Mouse (Mus musculus) gonadal fat pad, adult 2 months (tissue): ENCODE measurements around the gene Gucy2e. TPM values are rescaled to one million over a fixed set of nuclear protein-coding genes. Genes with fewer than 3 reads are reported as not detected.

Experiments
- DNase-seq: peaks from one replicate; pipeline ENCODE4 v3.0.0-alpha.2; 2012; ENCODE audit warnings: low read depth
- polyA plus RNA-seq: library from polyadenylated mRNA; depleted of rRNA; stranded (reverse); fragments of >200 nt; gene quantifications from 2 replicates; pipeline ENCODE4 v1.2.3, GENCODE M21; 2012; rRNA removed

Gucy2e gene
- polyA plus RNA-seq, 1 experiment = 0.04 TPM

GRCm38 (mm10) chr11:69174722-69175121 is 62.1 kb downstream of the Gucy2e start:
- DNase-seq = no peak

GRCm38 (mm10) chr11:69172606-69173005 is 64.2 kb downstream of the Gucy2e start:
- no peak for DNase-seq

GRCm38 (mm10) chr11:69171626-69172025 is 65.2 kb downstream of the Gucy2e start:
- DNase-seq = no peak

- DNase-seq = no peak
Measured at GRCm38 (mm10) chr11:69169313-69169712, 67.5 kb downstream of the Gucy2e start.

Other genes starting within 250 kb of the Gucy2e start
- 16.2 and 17.7 TPM in 2 replicates for gene Pfas, start 228.6 kb downstream of the Gucy2e start, polyA plus RNA-seq
- 38.6 and 39.8 TPM in 2 replicates for gene Ctc1, start 221.1 kb downstream of the Gucy2e start, polyA plus RNA-seq
- gene Aurkb, start 191.4 kb downstream of the Gucy2e start, polyA plus RNA-seq = 3.1 and 5.1 TPM in 2 replicates
- gene Borcs6, start 177.3 kb downstream of the Gucy2e start, polyA plus RNA-seq = 18.4 and 23.5 TPM in 2 replicates
- 33.2 and 40.1 TPM in 2 replicates for gene Tmem107, start 166.2 kb downstream of the Gucy2e start, polyA plus RNA-seq
- gene Vamp2, start 148.5 kb downstream of the Gucy2e start, polyA plus RNA-seq = 97.7 and 139 TPM in 2 replicates
- 25.9 and 38.6 TPM in 2 replicates for gene Per1, start 141.8 kb downstream of the Gucy2e start, polyA plus RNA-seq
- gene Hes7, start 116.6 kb downstream of the Gucy2e start, polyA plus RNA-seq = 0.11 and 0.24 TPM in 2 replicates
- 1.2 TPM in 2 replicates for gene 9130213A22Rik, start 114.4 kb downstream of the Gucy2e start, polyA plus RNA-seq
- gene Aloxe3, start 111.1 kb downstream of the Gucy2e start, polyA plus RNA-seq = 4.9 and 5.6 TPM in 2 replicates
- gene Alox12b, start 80.0 kb downstream of the Gucy2e start, polyA plus RNA-seq = not detected in 2 replicates
- gene Alox8, start 39.2 kb downstream of the Gucy2e start, polyA plus RNA-seq = not detected in 2 replicates
- 6.8 and 7.0 TPM in 2 replicates for gene Cntrob, start 86.7 kb upstream of the Gucy2e start, polyA plus RNA-seq
- gene Trappc1, start 86.9 kb upstream of the Gucy2e start, polyA plus RNA-seq = 66.2 and 80.4 TPM in 2 replicates
- gene Kcnab3, start 89.2 kb upstream of the Gucy2e start, polyA plus RNA-seq = 0.76 and 0.94 TPM in 2 replicates
- 0.66 and 1.5 TPM in 2 replicates for gene Rnf227, start 103.4 kb upstream of the Gucy2e start, polyA plus RNA-seq
- 66.3 and 80.2 TPM in 2 replicates for gene Chd3, start 132.4 kb upstream of the Gucy2e start, polyA plus RNA-seq
- 195 and 269 TPM in 2 replicates for gene Naa38, start 158.5 kb upstream of the Gucy2e start, polyA plus RNA-seq
- 31.8 and 36.2 TPM in 2 replicates for gene Cyb5d1, start 158.6 kb upstream of the Gucy2e start, polyA plus RNA-seq
- gene Tmem88, start 161.2 kb upstream of the Gucy2e start, polyA plus RNA-seq = 26.1 and 39.5 TPM in 2 replicates
- 7.3 and 17.3 TPM in 2 replicates for gene Kdm6b, start 176.6 kb upstream of the Gucy2e start, polyA plus RNA-seq